Mouse (Mus musculus) lung, postnatal 36 days (tissue): Measurements from ENCODE around the gene Ccna2.
A peak's percentile ranks its signal among the peaks of the same experiment; 100 is the strongest.

Experiments
- DNase-seq: peaks from one replicate; pipeline ENCODE4 v3.0.0; 2022; ENCODE audit warnings: mixed read lengths

Gene Ccna2

GRCm38 (mm10) chr3:36532738-36533137, 39.2 kb downstream of the Ccna2 start:
- no peak for DNase-seq

- no peak for DNase-seq
These were observed 39.9 kb downstream of the Ccna2 start for GRCm38 (mm10) chr3:36531979-36532542.

- no peak for DNase-seq
These were observed 40.7 kb downstream of the Ccna2 start for GRCm38 (mm10) chr3:36531242-36531641.

GRCm38 (mm10) chr3:36530781-36531180, 41.2 kb downstream of the Ccna2 start:
- DNase-seq, result no peak

GRCm38 (mm10) chr3:36530345-36530744, 41.6 kb downstream of the Ccna2 start:
- peak; percentile 64 for DNase-seq

- no peak for DNase-seq
These were observed 47.5 kb downstream of the Ccna2 start for GRCm38 (mm10) chr3:36524466-36524865.

GRCm38 (mm10) chr3:36522137-36522536, 49.8 kb downstream of the Ccna2 start:
- no peak for DNase-seq

GRCm38 (mm10) chr3:36521073-36522060, 50.6 kb downstream of the Ccna2 start, which contains the start of gene Gm11549:
TSS of gene Gm11549 (minus strand) at chr3:36521813.
- DNase-seq, result no peak

GRCm38 (mm10) chr3:36516196-36516595, 55.8 kb downstream of the Ccna2 start:
- DNase-seq, result no peak
